Mouse (Mus musculus): ENCODE measurements around the gene Aasdh.
"Not testable (repeated sequence)": the region's sequence is repeated elsewhere in the genome, so short reads cannot be mapped to it uniquely, and the experiment has no call there.

Aasdh gene

DNA sequence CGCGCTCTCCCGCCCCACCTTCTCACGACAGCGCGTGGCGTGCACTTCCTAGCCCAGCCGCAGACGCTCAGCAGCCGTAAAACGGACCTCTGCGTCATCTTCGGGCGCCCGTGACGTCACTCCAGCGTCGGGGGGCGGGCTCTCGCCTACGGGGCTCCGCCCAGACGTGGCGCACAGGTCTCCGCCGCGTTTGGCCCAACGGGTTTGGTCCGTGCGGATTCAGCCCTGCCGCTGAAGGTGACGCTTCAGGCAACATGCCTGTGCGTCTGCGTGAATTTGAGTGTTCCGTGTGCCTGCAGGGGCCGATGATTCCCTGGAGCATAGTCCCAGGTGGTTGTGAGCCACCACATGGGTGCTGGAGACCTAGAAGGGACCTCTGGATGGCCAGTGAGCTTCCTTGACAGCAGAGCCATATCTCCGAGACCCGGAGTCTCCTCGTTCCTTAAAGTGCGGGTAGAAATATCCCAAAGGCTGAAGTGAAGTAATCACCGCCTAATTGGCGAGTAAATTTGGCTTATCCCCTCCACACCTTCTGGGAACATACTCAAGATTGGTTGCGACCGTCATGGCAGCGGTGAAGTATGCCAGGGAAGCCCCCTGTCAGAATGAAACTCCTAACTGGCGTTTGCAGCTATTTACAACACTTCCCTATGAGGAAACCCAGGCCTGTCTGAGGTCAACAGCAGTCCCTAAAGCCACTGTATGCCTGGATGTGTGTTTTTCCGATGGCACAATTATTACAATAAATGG lies at the start of gene Aasdh:
Gene Aasdh, minus strand, starts transcription at position 110 of the 750 bp plus-strand sequence.
- peak; percentile 99 for DNase-seq (ENCODE audit: low read depth)

- DNase-seq (ENCODE audit: low read depth) = no peak
Measured at GRCm38 (mm10) chr5:76954271-76954900, 49.1 kb upstream of the Aasdh start.

DNA sequence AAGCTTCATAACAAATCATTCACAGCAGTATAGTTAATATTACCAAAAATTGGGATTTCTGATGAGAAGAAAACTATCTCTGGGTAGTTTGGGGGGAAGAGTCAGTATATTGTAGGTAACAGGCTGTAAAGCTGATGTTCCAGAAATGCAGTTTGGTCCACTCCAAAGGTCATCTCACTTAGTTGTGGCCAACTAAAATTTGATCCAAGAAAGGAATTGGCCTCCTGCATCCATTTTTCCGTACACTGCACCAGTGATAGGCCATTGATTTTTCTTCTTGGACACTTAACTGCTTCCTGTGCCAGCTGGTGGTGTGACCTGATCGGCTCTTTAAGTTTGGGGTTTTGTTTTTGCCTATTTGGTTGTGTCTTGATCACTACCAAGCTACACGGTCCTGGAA lies 48.5 kb upstream of the Aasdh start:
- DNase-seq (ENCODE audit: low read depth) = no peak

DNA sequence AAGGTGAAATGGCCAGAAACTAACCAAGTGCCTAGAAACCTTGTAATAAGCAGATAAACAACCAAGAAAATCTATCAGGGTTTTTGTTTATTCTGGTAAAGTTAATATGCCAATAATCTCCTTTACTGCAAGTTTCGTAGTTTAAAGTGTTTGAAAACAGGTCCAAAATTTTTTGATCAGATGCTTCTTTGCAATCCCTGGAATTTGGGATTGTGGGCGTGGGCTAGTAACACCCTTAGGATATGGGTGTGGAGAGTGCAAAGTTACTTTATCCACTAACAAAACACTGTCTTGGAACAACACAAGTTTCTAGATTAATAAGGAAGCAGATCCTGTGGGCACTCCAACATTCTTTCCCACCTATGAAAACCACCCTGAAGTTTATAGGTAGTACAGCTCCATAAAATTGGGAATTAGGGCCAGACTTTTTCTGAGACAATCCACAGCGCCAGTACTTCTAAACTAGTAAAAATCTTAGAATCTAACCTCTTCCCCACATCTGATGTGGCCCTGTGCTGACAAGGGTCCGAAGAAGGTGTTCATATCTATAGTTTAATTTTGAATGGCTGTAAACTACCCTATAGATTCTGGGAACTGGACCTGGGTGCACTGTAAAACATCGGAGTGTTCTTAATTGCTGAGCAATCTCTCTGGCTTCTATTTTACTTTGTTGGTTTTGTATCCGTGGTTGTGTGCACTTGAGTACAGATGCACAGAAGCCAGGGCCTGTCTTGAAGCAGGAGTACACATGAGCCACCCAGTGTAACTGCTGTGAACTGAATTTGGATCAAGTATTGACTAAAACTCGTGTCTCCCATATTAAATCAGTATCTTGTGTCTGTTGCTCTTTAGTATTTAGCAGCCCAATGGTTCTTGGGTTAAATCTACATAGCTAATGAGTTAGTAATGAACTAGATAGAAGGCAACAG lies 47.1 kb upstream of the Aasdh start:
- DNase-seq (ENCODE audit: low read depth) = peak; percentile 40

DNA sequence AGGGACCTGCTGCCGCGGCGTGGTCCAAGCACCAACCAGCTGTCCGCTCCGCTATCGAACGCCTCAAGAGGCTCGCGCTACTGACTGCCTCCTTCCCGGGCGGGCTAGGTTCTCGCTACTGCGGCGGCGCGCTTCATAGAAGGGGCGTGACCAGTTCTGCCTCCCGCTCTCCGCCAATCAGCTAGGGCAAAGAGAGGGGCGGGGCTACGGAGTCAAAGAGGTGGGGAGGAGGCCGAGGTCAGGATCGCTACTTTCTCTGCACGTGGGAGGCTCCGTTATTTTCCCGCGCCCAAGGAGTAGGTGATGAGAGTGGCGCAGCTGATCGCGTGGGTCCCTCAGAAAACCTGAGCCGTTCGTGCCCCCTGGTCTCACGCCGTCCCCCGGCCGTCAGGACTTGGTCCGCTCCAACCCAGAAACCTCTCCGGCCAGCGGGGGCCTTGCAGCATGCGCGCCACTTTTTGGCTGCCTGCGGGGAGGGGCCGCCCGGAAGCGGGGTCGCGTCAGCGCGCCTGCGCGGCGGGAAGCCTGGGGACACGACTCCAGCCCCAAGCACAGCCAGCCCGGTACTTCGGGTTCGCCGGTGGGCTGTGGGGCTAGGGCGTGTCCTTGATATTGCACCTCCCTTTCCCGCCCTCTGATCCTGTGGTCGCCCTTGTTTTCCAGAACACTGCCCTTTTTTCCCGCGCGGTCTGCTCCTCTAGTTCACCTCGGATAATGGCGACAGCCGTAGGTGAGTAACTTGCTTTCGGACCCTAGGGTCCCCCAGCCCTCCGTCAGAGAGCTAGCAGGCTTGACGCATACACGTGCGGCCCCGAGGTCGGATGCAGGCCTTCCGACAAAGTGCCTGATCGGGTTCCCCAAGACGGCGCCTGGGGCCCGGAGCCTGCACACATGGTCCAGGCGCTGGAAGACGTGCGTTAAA lies 46.1 kb upstream of the Aasdh start, which contains the start of the genes Paics and Ppat:
Gene Paics, plus strand, starts transcription at position 202 of the 922 bp plus-strand sequence.
Gene Ppat, minus strand, starts transcription at position 473 of the 922 bp plus-strand sequence.
- DNase-seq (ENCODE audit: low read depth) = peak; percentile 99

DNA sequence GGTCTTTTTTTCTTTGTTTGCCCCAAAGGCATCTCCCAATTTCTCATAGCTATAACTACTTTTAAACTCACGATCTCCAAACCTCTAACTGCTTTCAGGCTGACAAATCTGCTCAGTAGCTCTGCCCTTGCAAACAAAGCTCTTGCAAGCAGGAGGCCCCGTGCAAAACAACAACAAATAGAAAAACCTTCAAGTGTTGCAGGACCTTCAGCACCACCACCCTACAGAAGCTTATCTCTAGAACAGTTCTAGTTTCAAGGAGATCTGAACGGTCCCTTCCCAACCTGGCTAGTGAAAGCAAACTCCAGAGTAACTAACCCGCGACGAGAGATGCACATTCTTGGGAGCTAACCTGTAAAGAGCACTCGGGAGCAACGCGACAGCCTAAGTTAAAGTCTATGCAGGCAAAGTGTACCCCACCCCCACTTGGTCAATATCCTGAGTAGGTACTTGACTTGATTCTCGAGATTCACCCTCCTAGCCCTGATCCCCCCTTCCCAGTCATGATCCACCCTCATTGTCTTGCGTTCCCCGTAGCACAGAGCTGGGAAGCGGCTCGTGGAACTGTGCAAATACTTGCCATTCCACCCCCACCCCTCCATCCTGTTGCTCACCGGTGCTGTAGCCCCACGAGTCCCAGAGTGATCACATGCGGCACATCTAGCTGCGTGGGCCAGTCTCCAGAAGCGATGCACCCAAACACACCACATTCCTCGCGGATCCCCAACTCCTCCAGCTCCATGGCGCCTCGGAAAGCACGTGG lies 45.2 kb upstream of the Aasdh start:
- peak; percentile 24 for DNase-seq (ENCODE audit: low read depth)

- DNase-seq (ENCODE audit: low read depth) = no peak
Measured at GRCm38 (mm10) chr5:76947758-76948157, 42.4 kb upstream of the Aasdh start.

- DNase-seq (ENCODE audit: low read depth) = no peak
Measured at GRCm38 (mm10) chr5:76947142-76947541, 41.8 kb upstream of the Aasdh start.

- DNase-seq (ENCODE audit: low read depth) = no peak
Measured at GRCm38 (mm10) chr5:76945678-76946033, 40.3 kb upstream of the Aasdh start.

GRCm38 (mm10) chr5:76944965-76945677 lies 39.8 kb upstream of the Aasdh start:
- DNase-seq (ENCODE audit: low read depth) = no peak

GRCm38 (mm10) chr5:76942505-76942904 lies 37.2 kb upstream of the Aasdh start:
- DNase-seq (ENCODE audit: low read depth) = no peak

GRCm38 (mm10) chr5:76941975-76942374 lies 36.7 kb upstream of the Aasdh start:
- DNase-seq (ENCODE audit: low read depth) = no peak

- no peak for DNase-seq (ENCODE audit: low read depth)
Measured at GRCm38 (mm10) chr5:76939717-76940116, 34.4 kb upstream of the Aasdh start.

GRCm38 (mm10) chr5:76929180-76929877 lies 24.0 kb upstream of the Aasdh start:
- DNase-seq (ENCODE audit: low read depth) = peak; percentile 18

DNA sequence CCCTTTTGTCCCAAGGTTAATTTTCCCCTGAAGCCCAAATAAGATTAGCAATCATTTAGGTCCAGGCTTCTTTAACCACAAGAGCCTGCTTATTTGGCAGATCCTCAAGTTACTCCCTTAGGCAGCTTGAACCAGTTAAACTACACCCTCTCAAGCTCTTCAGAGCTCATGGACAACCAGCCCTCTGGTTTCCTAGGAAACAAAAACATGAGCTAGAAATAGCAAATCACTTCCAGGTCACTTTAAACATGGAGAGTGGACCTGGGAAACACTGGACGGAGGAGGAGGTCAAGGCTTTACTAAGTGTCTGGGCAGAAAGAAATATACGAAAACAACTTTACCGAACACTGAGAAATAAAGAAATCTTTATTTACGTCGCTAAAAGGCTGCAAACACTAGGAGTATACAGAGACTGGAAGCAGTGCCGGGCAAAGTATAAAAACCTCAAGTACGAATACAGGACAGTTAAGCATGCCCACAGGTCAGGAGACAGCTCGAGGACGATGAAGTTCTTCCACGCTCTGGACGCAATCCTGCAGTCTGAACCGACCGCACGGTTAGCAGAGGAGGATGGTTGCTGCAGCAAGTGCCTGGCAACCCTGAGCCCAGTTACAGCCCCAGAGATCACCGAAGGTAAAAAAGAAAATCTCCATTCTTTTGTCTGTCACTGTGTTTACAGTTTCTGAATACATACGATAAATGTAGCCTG lies 23.0 kb upstream of the Aasdh start:
- peak; percentile 86 for DNase-seq (ENCODE audit: low read depth)

DNA sequence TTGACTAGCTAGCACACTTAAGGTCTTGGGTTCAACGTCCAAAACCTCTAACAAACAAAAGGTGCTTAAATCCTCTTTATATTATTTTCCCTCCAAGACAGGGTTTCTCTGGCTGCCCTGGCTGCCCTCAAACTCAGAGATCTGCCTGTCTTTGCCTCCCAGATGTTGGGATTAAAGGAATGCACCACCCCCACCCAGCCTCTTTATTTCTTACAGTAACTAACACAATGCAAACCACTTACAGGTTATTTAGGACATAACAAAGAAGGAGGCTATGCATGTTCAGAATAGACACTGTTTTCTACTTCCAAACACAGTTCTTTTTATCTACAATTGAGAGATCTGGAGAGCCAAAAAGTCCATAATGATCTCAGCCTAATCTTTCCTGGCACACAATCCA lies 19.0 kb upstream of the Aasdh start:
- no peak for DNase-seq (ENCODE audit: low read depth)

DNA sequence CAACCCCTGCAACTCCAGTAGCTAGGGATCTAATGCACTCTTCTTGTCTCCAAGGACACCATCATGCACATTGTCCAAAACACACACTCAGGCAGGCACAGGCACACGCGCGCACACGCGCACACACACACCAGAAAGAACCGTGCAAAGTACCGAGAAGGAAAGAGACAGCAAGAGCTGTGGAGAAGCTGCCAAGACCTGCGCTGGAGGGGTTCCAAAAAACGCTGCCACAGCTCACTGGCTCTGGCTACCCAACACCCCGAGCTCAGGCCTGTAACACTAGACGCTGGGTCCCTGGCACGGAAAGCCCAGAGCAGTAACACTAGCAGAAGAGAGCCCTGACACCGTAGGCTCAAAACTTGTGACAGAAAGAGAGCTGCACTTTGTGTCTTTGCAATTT lies 18.1 kb upstream of the Aasdh start:
- DNase-seq (ENCODE audit: low read depth) = peak; percentile 62

DNA sequence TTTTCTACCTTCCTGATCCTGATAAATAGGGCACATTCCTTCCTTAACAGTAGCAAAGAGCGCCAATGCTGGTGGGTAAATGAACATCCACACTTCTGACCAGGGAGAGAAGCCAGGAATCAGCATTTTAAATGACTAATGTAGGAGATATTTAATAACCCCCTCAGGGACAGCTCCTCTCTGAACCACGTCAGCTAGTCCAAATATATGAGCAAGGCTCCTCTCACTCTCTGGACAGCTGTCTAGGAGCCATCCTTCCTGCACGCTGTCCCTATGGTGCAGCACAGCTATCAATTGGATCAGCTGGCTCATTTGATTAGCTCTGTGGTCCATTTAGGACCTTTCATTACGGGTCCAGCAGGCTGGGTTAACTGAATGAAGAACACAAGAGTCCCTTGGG lies 17.5 kb upstream of the Aasdh start:
- peak; percentile 57 for DNase-seq (ENCODE audit: low read depth)

- not testable (repeated sequence) for DNase-seq (ENCODE audit: low read depth)
Measured at GRCm38 (mm10) chr5:76912522-76912921, 7.2 kb upstream of the Aasdh start.
